Comparison of ENCODE assay signal across 8 mouse cellular contexts in the genomic region with DNA sequence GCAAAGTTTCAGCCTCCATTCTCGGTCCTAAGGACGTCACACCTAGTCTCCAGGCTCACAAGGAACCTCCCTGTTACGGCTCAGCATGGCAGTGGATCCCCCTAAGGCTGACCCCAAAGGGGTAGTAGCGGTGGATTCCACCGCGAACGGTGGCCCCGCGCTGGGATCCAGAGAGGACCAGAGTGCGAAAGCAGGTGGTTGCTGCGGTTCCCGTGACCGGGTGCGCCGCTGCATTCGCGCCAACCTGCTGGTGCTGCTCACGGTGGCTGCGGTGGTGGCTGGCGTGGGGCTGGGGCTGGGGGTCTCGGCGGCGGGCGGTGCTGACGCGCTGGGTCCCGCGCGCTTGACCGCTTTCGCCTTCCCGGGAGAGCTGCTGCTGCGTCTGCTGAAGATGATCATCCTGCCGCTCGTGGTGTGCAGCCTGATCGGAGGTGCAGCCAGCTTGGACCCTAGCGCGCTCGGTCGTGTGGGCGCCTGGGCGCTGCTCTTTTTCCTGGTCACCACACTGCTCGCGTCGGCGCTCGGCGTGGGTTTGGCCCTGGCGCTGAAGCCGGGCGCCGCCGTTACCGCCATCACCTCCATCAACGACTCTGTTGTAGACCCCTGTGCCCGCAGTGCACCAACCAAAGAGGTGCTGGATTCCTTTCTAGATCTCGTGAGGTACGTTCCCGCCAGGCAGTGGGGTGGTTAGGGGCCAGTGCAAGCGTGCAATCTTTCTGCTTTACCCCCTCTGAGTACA. TPM values are rescaled to one million over a fixed set of nuclear protein-coding genes. Genes with fewer than 3 reads are reported as not detected.
DNase-seq lines count a peak whose midpoint lies in the region; ATAC-seq and TF ChIP-seq lines count a peak whose summit lies in the region.

No protein-coding gene starts in this region.

- no peaks in the 10 kb centered on the region for H3K36me3 ChIP-seq in heart, adult 2 months (ENCODE audit: control insufficient read depth, insufficient read depth, low read length)
- peaks cover 8% of the 10 kb centered on the region for H3K36me3 ChIP-seq in kidney, embryonic 15.5 days

- H3K27ac ChIP-seq in layer of hippocampus, adult 2 months = no peak overlapping the region
- H3K27ac ChIP-seq in heart, adult 2 months = peak overlapping the region; percentile 77
- peak overlapping the region; percentile 81 for H3K27ac ChIP-seq in kidney, embryonic 15.5 days

- peak overlapping the region; percentile 93 for H3K9ac ChIP-seq in heart, adult 2 months (ENCODE audit: low read depth, low read length)
- H3K9ac ChIP-seq in kidney, embryonic 15.5 days = peak overlapping the region; percentile 74

- no peak for TF ChIP-seq CTCF in layer of hippocampus, adult 2 months (conservative IDR thresholded peaks at IDR 0.05)
- no peak for TF ChIP-seq CTCF in heart, adult 2 months (IDR thresholded peaks at IDR 0.05)

- WGBS in heart, adult 2 months = 1% methylated on average over 57 of the region's 60 CpGs
- WGBS in kidney, embryonic 15.5 days = under 1% methylated on average over 60 of the region's 60 CpGs

- peak; percentile 7; the same call in 1 of the 2 replicates for ATAC-seq in kidney, embryonic 15.5 days (replicated peaks; ENCODE audit: low FRiP score)

- no peak for DNase-seq in layer of hippocampus, adult 2 months (ENCODE audit: low spot score in 2 of 2)
- DNase-seq in layer of hippocampus, adult 11-12 months (ENCODE audit: low spot score) = no peak
- DNase-seq in adrenal gland, postnatal 25 days = peak; percentile 39
- peak; percentile 38 to 62 for DNase-seq in heart, adult 2 months
- peak; percentile 22 for DNase-seq in lung, postnatal 36 days
- DNase-seq in spleen, adult 18-20 months = peak; percentile 28 to 52
- no peak for DNase-seq in ovary, postnatal 14 days (ENCODE audit: low spot score)

- peak overlapping the region; percentile 58 for H3K4me3 ChIP-seq in layer of hippocampus, adult 2 months
- peak overlapping the region; percentile 69 for H3K4me3 ChIP-seq in heart, adult 2 months
- H3K4me3 ChIP-seq in kidney, embryonic 15.5 days (replicated peaks) = peak overlapping the region; percentile 76

- TF ChIP-seq EP300 in heart, adult 2 months (IDR thresholded peaks at IDR 0.05; ENCODE audit: insufficient read depth, low read depth, low read length) = no peak

- H3K27me3 ChIP-seq in heart, adult 2 months (ENCODE audit: control insufficient read depth, insufficient read depth, low read length) = peaks cover 2% of the 10 kb centered on the region; the same call in 1 of the 2 replicates
- no peaks in the 10 kb centered on the region for H3K27me3 ChIP-seq in kidney, embryonic 15.5 days

- intact Hi-C loops in heart, adult 2 months (cut with DNase I) = loop anchor here (1.0 to 5.0 kb wide), 2 partner anchors 21 to 35 kb away; no protein-coding TSS in a partner anchor

- H3K4me2 ChIP-seq in kidney, embryonic 15.5 days = peak overlapping the region; percentile 99

- H3K4me1 ChIP-seq in heart, adult 2 months (ENCODE audit: control insufficient read depth, insufficient read depth, low read length) = peaks cover 10% of the 10 kb centered on the region
- peaks cover 47% of the 10 kb centered on the region for H3K4me1 ChIP-seq in kidney, embryonic 15.5 days

- 0 out of 2 replicates have a peak, but pooled peaks cover 1% of the 10 kb centered on the region for H3K79me2 ChIP-seq in heart, adult 2 months (replicated peaks; ENCODE audit: control insufficient read depth, insufficient read depth, low read length)

- H3K9me3 ChIP-seq in kidney, embryonic 15.5 days (replicated peaks) = no peaks in the 10 kb centered on the region

- TF ChIP-seq POLR2A in heart, adult 2 months (IDR thresholded peaks at IDR 0.05; ENCODE audit: insufficient read depth, low read depth, low read length) = no peak

RNA-seq across cellular contexts. Expression of a gene that starts 0.8 kb away (rescaled TPM):
- 1 to 10 TPM; 3.5 to 4.7 TPM for total RNA-seq in layer of hippocampus, adult 2 months (2021)
- 92.7 and 99.0 TPM in 2 replicates for total RNA-seq in adrenal gland, postnatal 25 days (2021)
- 10 to 100 TPM; 20.9 to 26.1 TPM for total RNA-seq in heart, adult 2 months (2021)
- 35.6 and 57.0 TPM in 2 replicates for polyA plus RNA-seq in heart, adult 2 months (2012; rRNA removed)
- 46.9 and 48.6 TPM in 2 replicates for polyA plus RNA-seq in kidney, embryonic 15.5 days (2015; fragmentation: Nextera tagmentation; extraction: Ambion mirVana)

RNA-seq across cellular contexts. Expression of a gene that starts 33.7 kb away (rescaled TPM):
- total RNA-seq in layer of hippocampus, adult 2 months (2021) = 100 to 1,000 TPM; 286 to 314 TPM
- total RNA-seq in adrenal gland, postnatal 25 days (2021) = 73.7 and 116 TPM in 2 replicates
- total RNA-seq in heart, adult 2 months (2021) = 10 to 100 TPM; 55.5 to 56.2 TPM
- polyA plus RNA-seq in heart, adult 2 months (2012; rRNA removed) = 94.2 and 101 TPM in 2 replicates
- polyA plus RNA-seq in kidney, embryonic 15.5 days (2015; fragmentation: Nextera tagmentation; extraction: Ambion mirVana) = 91.5 and 99.8 TPM in 2 replicates

RNA-seq across cellular contexts. Expression of a gene that starts 34.5 kb away (rescaled TPM):
- 10 to 100 TPM; 46.7 to 49.5 TPM for total RNA-seq in layer of hippocampus, adult 2 months (2021)
- total RNA-seq in adrenal gland, postnatal 25 days (2021) = 27.5 and 28.2 TPM in 2 replicates
- 10 to 100 TPM; 49.5 to 52.8 TPM for total RNA-seq in heart, adult 2 months (2021)
- 40.3 and 51.3 TPM in 2 replicates for polyA plus RNA-seq in heart, adult 2 months (2012; rRNA removed)
- 32.0 and 34.1 TPM in 2 replicates for polyA plus RNA-seq in kidney, embryonic 15.5 days (2015; fragmentation: Nextera tagmentation; extraction: Ambion mirVana)

RNA-seq across cellular contexts. Expression of a gene that starts 43.8 kb away (rescaled TPM):
- total RNA-seq in layer of hippocampus, adult 2 months (2021) = 100 to 1,000 TPM; 237 to 271 TPM
- 130 and 139 TPM in 2 replicates for total RNA-seq in adrenal gland, postnatal 25 days (2021)
- 10 to 100 TPM; 69.7 to 75.3 TPM for total RNA-seq in heart, adult 2 months (2021)
- polyA plus RNA-seq in heart, adult 2 months (2012; rRNA removed) = 122 and 123 TPM in 2 replicates
- polyA plus RNA-seq in kidney, embryonic 15.5 days (2015; fragmentation: Nextera tagmentation; extraction: Ambion mirVana) = 255 and 262 TPM in 2 replicates

Comparison
In these comparisons a context has a peak if more than half of its experiments do, and no peak if none do; other contexts are left out.
1. DNase-seq: peak in adrenal gland, postnatal 25 days (single experiment), heart, adult 2 months (2 of 2), lung, postnatal 36 days (single experiment) and spleen, adult 18-20 months (2 of 2); none in layer of hippocampus, adult 2 months (0 of 2), layer of hippocampus, adult 11-12 months (single experiment) and ovary, postnatal 14 days (single experiment).
2. Peak in every context shown above with its lines, with median percentiles within 50 percentile points of each other: H3K4me3 ChIP-seq.